Mouse (Mus musculus): ENCODE data around the gene Ccdc191.

GRCm38 (mm10) chr16:43908881-43909280, 19.3 kb downstream of the Ccdc191 start:
- TF ChIP-seq CTCF (IDR thresholded peaks at IDR 0.05; ENCODE audit: low read depth) (peak; percentile 29; the same call in 1 of the 2 replicates), EP300 (IDR thresholded peaks at IDR 0.05; ENCODE audit: low read depth) (no peak)
